Mouse (Mus musculus): ENCODE measurements around the gene Mrps27.

DNA sequence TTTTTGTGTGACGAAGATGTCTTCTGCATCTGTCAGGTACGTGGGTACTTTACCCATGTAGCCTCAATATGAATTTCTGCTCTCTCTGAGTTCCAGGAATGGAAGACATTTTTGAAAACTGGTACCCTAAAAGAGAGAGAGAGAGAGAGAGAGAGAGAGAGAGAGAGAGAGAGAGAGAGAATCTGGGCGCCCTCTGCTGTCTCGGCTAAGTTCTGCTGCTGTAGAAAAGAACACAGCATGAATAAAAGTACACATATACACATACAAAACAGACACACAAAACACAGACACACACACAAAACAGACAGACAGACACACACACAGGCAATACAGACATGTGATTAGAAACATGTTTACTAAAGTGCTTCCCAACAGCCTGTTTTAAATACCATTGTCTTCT lies 27.5 kb upstream of the Mrps27 start:
- TF ChIP-seq CTCF (IDR thresholded peaks at IDR 0.05; ENCODE audit: control insufficient read depth, insufficient read depth, low read length), result no peak
- no peak for TF ChIP-seq POLR2A (IDR thresholded peaks at IDR 0.05; ENCODE audit: borderline replicate concordance, control insufficient read depth, low read depth, low read length)

Measured in bone marrow, adult 2 months (tissue).